Mouse (Mus musculus): ENCODE results near the gene S1pr5.
"Not testable (repeated sequence)": the region's sequence is repeated elsewhere in the genome, so short reads cannot be mapped to it uniquely, and the experiment has no call there.

The S1pr5 gene

GRCm38 (mm10) chr9:21248326-21248725 is at the start of gene S1pr5:
Gene S1pr5 (minus strand): TSS chr9:21248443.
- DNase-seq = no peak

- no peak for DNase-seq
Measured at GRCm38 (mm10) chr9:21292271-21292670, 44.0 kb upstream of the S1pr5 start.

GRCm38 (mm10) chr9:21291868-21292267 is 43.6 kb upstream of the S1pr5 start:
- not testable (repeated sequence) for DNase-seq

GRCm38 (mm10) chr9:21291022-21291787 is 43.0 kb upstream of the S1pr5 start, which contains the start of gene Cdkn2d:
Gene Cdkn2d (minus strand): TSS chr9:21291407.
- DNase-seq = peak; percentile 100

GRCm38 (mm10) chr9:21290589-21290988 is 42.3 kb upstream of the S1pr5 start:
- no peak for DNase-seq

- DNase-seq = no peak
Measured at GRCm38 (mm10) chr9:21289337-21289671, 41.1 kb upstream of the S1pr5 start.

- peak; percentile 72 for DNase-seq
Measured at GRCm38 (mm10) chr9:21288404-21289336, 40.4 kb upstream of the S1pr5 start.

- DNase-seq = peak; percentile 98
Measured at GRCm38 (mm10) chr9:21287571-21288402, 39.5 kb upstream of the S1pr5 start, which contains the start of gene Kri1. Gene Kri1 (minus strand): TSS chr9:21287969.

- DNase-seq = peak; percentile 13
Measured at GRCm38 (mm10) chr9:21286753-21287152, 38.5 kb upstream of the S1pr5 start.

- no peak for DNase-seq
Measured at GRCm38 (mm10) chr9:21283994-21284393, 35.8 kb upstream of the S1pr5 start.

- DNase-seq = no peak
Measured at GRCm38 (mm10) chr9:21283591-21283990, 35.3 kb upstream of the S1pr5 start.

GRCm38 (mm10) chr9:21277776-21278175 is 29.5 kb upstream of the S1pr5 start:
- no peak for DNase-seq

GRCm38 (mm10) chr9:21276307-21276706 is 28.1 kb upstream of the S1pr5 start:
- DNase-seq = no peak

GRCm38 (mm10) chr9:21275727-21276126 is 27.5 kb upstream of the S1pr5 start:
- DNase-seq = no peak

- DNase-seq = no peak
Measured at GRCm38 (mm10) chr9:21275013-21275710, 26.9 kb upstream of the S1pr5 start.

GRCm38 (mm10) chr9:21274336-21274735 is 26.1 kb upstream of the S1pr5 start:
- DNase-seq = no peak

GRCm38 (mm10) chr9:21273520-21274228 is 25.4 kb upstream of the S1pr5 start:
- DNase-seq = no peak

GRCm38 (mm10) chr9:21273094-21273493 is 24.9 kb upstream of the S1pr5 start:
- DNase-seq = no peak

- no peak for DNase-seq
Measured at GRCm38 (mm10) chr9:21272391-21272790, 24.1 kb upstream of the S1pr5 start.

GRCm38 (mm10) chr9:21269590-21269989 is 21.3 kb upstream of the S1pr5 start:
- DNase-seq = not testable (repeated sequence)

GRCm38 (mm10) chr9:21268305-21268704 is 20.1 kb upstream of the S1pr5 start:
- DNase-seq = no peak
